Mouse (Mus musculus) spleen, adult 12 weeks (tissue): ENCODE measurements around the gene Cby1.
"Not testable (repeated sequence)": the region's sequence is repeated elsewhere in the genome, so short reads cannot be mapped to it uniquely, and the experiment has no call there.

Source experiments
- DNase-seq: peaks from one replicate; pipeline ENCODE4 v3.0.0; 2022; ENCODE audit warnings: low spot score

Gene Cby1

DNA sequence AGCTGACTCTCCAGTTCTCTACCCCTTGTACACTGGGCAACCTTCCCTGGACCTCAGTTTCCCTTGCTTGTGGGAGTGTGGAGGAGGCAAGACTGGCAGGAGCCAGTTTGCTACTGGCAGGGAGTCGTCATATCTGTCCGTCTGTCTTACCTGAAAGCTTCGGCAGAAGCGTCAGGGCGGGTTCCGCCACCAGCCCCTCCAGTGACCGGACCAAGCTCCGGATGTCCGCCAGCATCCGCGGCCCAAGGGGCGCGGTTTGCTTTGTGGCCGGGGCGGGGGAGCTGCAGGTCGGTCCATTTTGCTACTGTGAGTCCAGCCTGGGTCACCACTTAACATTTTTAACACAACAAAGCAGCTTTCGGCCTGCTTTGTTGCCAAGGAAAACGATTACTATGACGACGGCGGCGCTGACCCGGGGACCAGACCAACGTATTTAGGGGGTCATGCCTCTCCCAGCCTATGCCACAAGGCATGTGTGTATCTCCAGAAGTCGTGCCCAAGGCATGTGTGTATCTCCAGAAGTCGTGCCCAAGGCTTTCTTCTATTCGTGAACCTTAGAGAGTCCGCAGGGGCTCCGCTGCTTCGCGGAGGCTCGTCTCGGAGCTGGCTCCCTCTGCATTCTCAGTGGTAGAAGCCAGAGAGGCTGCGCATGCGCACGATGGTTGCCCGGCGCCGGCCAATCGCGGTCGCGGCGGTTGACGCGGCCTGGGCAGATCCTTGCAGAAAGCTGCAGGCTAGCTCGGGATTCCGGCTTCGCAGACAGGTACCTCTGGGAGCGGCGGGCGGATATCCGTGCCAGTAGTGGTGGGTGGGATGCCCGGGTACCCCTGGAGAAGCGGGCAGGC lies at the start of gene Cby1, which contains the start of gene Fam227a:
TSS of gene Cby1 (plus strand) at position 669 of the 845 bp plus-strand sequence.
TSS of gene Fam227a (minus strand) at position 426 of the 845 bp plus-strand sequence.
- DNase-seq = peak; percentile 96

GRCm38 (mm10) chr15:79609226-79609625 lies 49.8 kb upstream of the Cby1 start:
- no peak for DNase-seq

GRCm38 (mm10) chr15:79615501-79615900 lies 43.5 kb upstream of the Cby1 start:
- DNase-seq = no peak

GRCm38 (mm10) chr15:79616729-79617128 lies 42.3 kb upstream of the Cby1 start:
- no peak for DNase-seq

GRCm38 (mm10) chr15:79617135-79617534 lies 41.9 kb upstream of the Cby1 start:
- DNase-seq = no peak

- no peak for DNase-seq
Observed at GRCm38 (mm10) chr15:79618456-79618855, 40.5 kb upstream of the Cby1 start.

GRCm38 (mm10) chr15:79619770-79620414 lies 39.1 kb upstream of the Cby1 start:
- DNase-seq = no peak

GRCm38 (mm10) chr15:79630471-79630870 lies 28.5 kb upstream of the Cby1 start:
- no peak for DNase-seq

- DNase-seq = no peak
Observed at GRCm38 (mm10) chr15:79641135-79641817, 17.7 kb upstream of the Cby1 start.

DNA sequence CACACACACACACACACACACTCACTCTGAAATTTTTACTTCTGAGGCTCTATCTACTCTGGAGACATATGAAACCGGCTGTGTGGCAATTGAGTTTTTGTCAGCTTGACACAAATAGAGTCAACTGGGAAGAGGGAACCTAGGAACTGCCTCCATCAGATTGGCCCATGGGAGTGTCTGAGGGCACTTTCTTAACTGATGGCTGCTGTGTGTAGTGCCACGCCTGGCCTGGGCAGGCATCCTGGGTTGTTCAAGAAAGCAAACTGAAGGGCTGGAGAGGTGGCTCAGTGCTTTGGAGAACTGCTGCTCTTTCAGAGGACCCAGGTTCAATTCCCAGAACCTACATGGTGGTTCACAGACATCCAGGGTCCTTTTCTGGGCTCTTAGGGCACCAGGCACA lies 13.5 kb upstream of the Cby1 start:
- DNase-seq = no peak

DNA sequence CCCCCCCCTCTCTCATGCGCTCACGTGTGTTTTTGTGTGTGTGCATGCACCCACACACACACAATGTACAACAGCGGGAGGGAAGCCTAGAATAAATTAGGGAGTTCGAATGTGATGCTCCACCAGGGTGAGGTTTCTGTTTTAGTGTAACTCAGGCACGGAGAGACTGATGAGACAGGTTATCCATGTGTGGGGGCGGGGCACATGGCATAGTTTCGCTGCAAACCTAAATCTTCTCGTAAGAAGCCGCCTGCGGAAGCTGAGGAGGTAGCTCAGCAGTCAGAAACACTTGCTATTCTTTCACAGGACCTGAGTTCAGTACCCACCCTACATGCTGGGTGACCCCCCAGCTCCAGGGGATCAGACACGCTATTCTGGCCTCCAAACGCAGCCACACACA lies 10.9 kb upstream of the Cby1 start:
- no peak for DNase-seq

- DNase-seq = peak; percentile 31
Observed at GRCm38 (mm10) chr15:79650569-79650968, 8.4 kb upstream of the Cby1 start.

DNA sequence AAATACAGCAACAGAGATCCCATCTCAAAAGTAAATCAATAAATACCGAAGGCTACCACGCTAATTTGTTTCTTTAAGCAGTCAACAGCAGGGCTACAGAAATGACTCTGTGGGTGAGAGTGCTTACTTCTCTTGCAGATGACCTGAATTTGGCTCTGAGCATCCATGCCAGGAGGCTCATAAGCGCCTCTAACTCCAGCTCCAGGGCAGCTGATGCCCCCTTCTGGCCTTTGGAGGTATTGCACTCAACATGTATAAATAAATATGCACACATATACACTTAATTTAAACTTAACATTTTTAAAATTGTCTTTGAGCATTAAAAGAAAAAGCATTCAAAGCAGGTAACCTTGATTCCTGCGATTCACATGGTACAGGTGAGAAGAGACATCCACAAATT lies 7.5 kb upstream of the Cby1 start:
- DNase-seq = no peak

- no peak for DNase-seq
Observed at GRCm38 (mm10) chr15:79656451-79656850, 2.5 kb upstream of the Cby1 start.

DNA sequence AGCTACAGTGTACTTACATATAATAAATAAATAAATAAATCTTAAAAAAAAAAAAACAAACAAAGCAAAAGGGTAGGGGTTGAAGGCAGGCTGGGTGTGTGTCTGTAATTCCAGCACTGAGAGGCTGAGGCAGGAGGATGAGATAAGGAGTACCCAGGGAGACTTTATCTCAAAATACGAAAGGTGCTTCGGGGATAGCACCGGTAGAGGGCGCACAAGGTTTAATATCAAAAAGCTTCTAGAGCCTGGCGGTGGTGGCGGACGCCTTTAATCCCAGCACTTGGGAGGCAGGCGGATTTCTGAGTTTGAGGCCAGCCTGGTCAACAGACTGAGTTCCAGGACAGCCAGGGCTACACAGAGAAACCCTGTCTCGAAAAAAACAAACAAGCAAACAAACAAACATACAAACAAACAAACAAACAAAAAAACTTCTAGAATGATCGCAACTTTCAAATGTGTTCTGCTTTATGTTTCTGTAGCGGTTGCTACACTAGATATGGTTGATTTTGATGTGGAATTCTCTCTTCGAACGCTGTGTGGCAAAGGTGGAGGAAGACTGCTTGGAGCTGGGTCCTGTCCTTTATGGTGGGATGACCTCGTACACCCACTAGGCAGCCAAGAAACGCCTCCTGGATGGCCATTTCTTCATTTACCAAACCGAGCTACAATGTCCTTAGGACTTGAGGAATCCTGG lies 1.0 kb upstream of the Cby1 start:
- peak; percentile 85 for DNase-seq

GRCm38 (mm10) chr15:79661852-79662251 lies 2.9 kb downstream of the Cby1 start:
- peak; percentile 56 for DNase-seq

DNA sequence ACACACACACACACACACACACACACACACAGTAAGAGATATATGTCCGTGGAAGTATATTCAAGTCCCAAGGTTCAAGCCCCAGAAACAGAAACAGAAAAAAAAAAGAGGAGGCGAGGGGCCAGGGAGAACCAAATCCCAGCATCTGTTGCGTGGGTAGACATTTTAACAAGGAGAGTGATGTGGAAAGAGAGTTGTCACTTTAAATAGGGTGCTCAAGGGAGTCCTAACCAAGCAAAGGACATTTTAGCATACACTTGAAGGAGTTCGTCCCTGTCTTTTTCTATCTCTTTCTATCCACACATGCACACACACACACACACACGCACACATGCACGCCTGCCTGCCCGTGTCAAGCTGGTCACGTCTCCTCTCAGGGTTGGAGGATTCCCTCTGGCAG lies 5.7 kb downstream of the Cby1 start:
- DNase-seq = no peak

GRCm38 (mm10) chr15:79669195-79669594 lies 10.2 kb downstream of the Cby1 start:
- DNase-seq = no peak

- DNase-seq = peak; percentile 83
Observed at GRCm38 (mm10) chr15:79670249-79670971, 11.4 kb downstream of the Cby1 start, which contains the start of gene Tomm22. TSS of gene Tomm22 (plus strand) at chr15:79670861.

GRCm38 (mm10) chr15:79670972-79671299 lies 11.9 kb downstream of the Cby1 start:
- DNase-seq = no peak

DNA sequence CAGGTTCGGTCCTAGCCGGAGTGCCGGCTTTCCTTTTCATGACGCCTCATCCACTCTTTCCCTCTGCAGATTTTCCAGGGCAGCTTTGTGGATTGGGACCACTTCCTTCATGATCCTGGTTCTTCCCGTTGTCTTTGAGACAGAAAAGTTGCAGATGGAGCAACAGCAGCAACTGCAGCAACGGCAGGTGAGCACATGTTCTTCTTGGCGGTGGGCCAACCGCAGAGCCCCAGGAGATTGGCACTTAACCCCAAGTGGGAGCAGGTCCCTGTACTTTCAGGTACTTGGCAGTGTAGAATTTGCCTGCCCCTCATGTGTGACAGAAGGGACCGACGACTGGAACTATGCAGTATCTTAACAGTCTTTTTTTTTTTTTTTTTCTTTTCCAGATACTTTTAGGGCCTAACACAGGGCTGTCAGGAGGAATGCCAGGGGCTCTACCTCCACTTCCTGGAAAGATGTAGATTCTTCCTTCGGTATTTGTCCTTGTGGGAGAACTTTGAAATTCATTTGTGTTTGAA lies 12.9 kb downstream of the Cby1 start:
- not testable (repeated sequence) for DNase-seq
